Mouse (Mus musculus): ENCODE measurements around the gene Sfta2. TPM values are rescaled to one million over a fixed set of nuclear protein-coding genes. Genes with fewer than 3 reads are reported as not detected.

Gene Sfta2
- polyA plus RNA-seq (2012; rRNA removed) (not detected in 2 replicates), polyA plus RNA-seq (2014; fragmentation: Nextera tagmentation; extraction: Ambion mirVana) (not detected in 2 replicates)

GRCm38 (mm10) chr17:35601249-35601648 is at the start of gene Sfta2:
Sfta2 (plus strand) TSS chr17:35601549.
- Histone ChIP-seq H3K27ac (no peak within 1 kb of the TSS), H3K9ac (replicated peaks) (no peak within 1 kb of the TSS), H3K27me3 (ENCODE audit: control insufficient read depth, insufficient read depth, low read length) (no peaks in the 10 kb centered on the region), H3K4me1 (replicated peaks; ENCODE audit: control insufficient read depth in 2 of 2, insufficient read depth in 2 of 2, low read length in 1 of 2) (no peaks in the 10 kb centered on the region), H3K36me3 (replicated peaks; ENCODE audit: control insufficient read depth, insufficient read depth, low read depth) (no peaks in the 10 kb centered on the region), H3K9me3 (ENCODE audit: control insufficient read depth, low read length) (no peaks in the 10 kb centered on the region), H3K4me2 (ENCODE audit: low read depth) (no peak within 1 kb of the TSS), H3K4me3 (ENCODE audit: insufficient read depth in 1 of 2, low read depth in 2 of 2, low read length in 2 of 2) (no peak within 1 kb of the TSS)
- TF ChIP-seq EP300 (IDR thresholded peaks at IDR 0.05; ENCODE audit: low read depth) (no peak), CTCF (IDR thresholded peaks at IDR 0.05; ENCODE audit: low read depth) (no peak)
- DNase-seq (ENCODE audit: low read depth in 3 of 3, low spot score in 3 of 3) (no peak), ATAC-seq (ENCODE audit: insufficient read depth) (no peak)
- 50% methylated on average over 2 of the region's 2 CpGs for WGBS (ENCODE audit: insufficient replicate concordance)

- 63% methylated on average over 10 of the region's 10 CpGs for whole genome bisulfite sequencing (ENCODE audit: insufficient replicate concordance)
- Histone ChIP-seq H3K9me3 (ENCODE audit: control insufficient read depth, low read length) (no peaks in the 10 kb centered on the region), H3K4me2 (ENCODE audit: low read depth) (no peak within 1 kb of the TSS), H3K4me1 (replicated peaks; ENCODE audit: control insufficient read depth in 2 of 2, insufficient read depth in 2 of 2, low read length in 1 of 2) (no peaks in the 10 kb centered on the region), H3K9ac (replicated peaks) (no peak within 1 kb of the TSS), H3K36me3 (replicated peaks; ENCODE audit: control insufficient read depth, insufficient read depth, low read depth) (no peaks in the 10 kb centered on the region), H3K27ac (no peak within 1 kb of the TSS), H3K4me3 (ENCODE audit: insufficient read depth in 1 of 2, low read depth in 2 of 2, low read length in 2 of 2) (no peak within 1 kb of the TSS), H3K27me3 (ENCODE audit: control insufficient read depth, insufficient read depth, low read length) (no peaks in the 10 kb centered on the region)
- TF ChIP-seq EP300 (IDR thresholded peaks at IDR 0.05; ENCODE audit: low read depth) (no peak), CTCF (IDR thresholded peaks at IDR 0.05; ENCODE audit: low read depth) (no peak)
- ATAC-seq (ENCODE audit: insufficient read depth) (no peak), DNase-seq (ENCODE audit: low read depth in 3 of 3, low spot score in 3 of 3) (no peak)
Observed at GRCm38 (mm10) chr17:35551881-35552414, 49.4 kb upstream of the Sfta2 start, which contains the start of gene Cdsn. Cdsn (plus strand) TSS chr17:35552128.

GRCm38 (mm10) chr17:35554321-35554720 is 47.0 kb upstream of the Sfta2 start:
- TF ChIP-seq CTCF (IDR thresholded peaks at IDR 0.05; ENCODE audit: low read depth) (no peak), EP300 (IDR thresholded peaks at IDR 0.05; ENCODE audit: low read depth) (no peak)
- H3K27ac ChIP-seq: no peak overlapping the region
- H3K9ac ChIP-seq (replicated peaks): no peak overlapping the region
- no peaks in the 10 kb centered on the region for H3K36me3 ChIP-seq (replicated peaks; ENCODE audit: control insufficient read depth, insufficient read depth, low read depth)
- WGBS (ENCODE audit: insufficient replicate concordance): 59% methylated on average over 5 of the region's 5 CpGs
- no peaks in the 10 kb centered on the region for H3K9me3 ChIP-seq (ENCODE audit: control insufficient read depth, low read length)
- no peaks in the 10 kb centered on the region for H3K27me3 ChIP-seq (ENCODE audit: control insufficient read depth, insufficient read depth, low read length)
- H3K4me1 ChIP-seq (replicated peaks; ENCODE audit: control insufficient read depth in 2 of 2, insufficient read depth in 2 of 2, low read length in 1 of 2): no peaks in the 10 kb centered on the region
- ATAC-seq (ENCODE audit: insufficient read depth) (no peak), DNase-seq (ENCODE audit: low read depth in 3 of 3, low spot score in 3 of 3) (no peak)
- no peak overlapping the region for H3K4me2 ChIP-seq (ENCODE audit: low read depth)
- H3K4me3 ChIP-seq (ENCODE audit: insufficient read depth in 1 of 2, low read depth in 2 of 2, low read length in 2 of 2): no peak overlapping the region

GRCm38 (mm10) chr17:35554761-35555397 is 46.5 kb upstream of the Sfta2 start:
- no peaks in the 10 kb centered on the region for H3K4me1 ChIP-seq (replicated peaks; ENCODE audit: control insufficient read depth in 2 of 2, insufficient read depth in 2 of 2, low read length in 1 of 2)
- no peak for DNase-seq (ENCODE audit: low read depth in 3 of 3, low spot score in 3 of 3)
- no peaks in the 10 kb centered on the region for H3K9me3 ChIP-seq (ENCODE audit: control insufficient read depth, low read length)
- H3K36me3 ChIP-seq (replicated peaks; ENCODE audit: control insufficient read depth, insufficient read depth, low read depth): no peaks in the 10 kb centered on the region
- no peak overlapping the region for H3K4me3 ChIP-seq (ENCODE audit: insufficient read depth in 1 of 2, low read depth in 2 of 2, low read length in 2 of 2)
- TF ChIP-seq EP300 (IDR thresholded peaks at IDR 0.05; ENCODE audit: low read depth) (no peak), CTCF (IDR thresholded peaks at IDR 0.05; ENCODE audit: low read depth) (no peak)
- no peak overlapping the region for H3K27ac ChIP-seq
- WGBS (ENCODE audit: insufficient replicate concordance): 71% methylated on average over 18 of the region's 18 CpGs
- no peak overlapping the region for H3K9ac ChIP-seq (replicated peaks)
- no peak for ATAC-seq (ENCODE audit: insufficient read depth)
- no peaks in the 10 kb centered on the region for H3K27me3 ChIP-seq (ENCODE audit: control insufficient read depth, insufficient read depth, low read length)
- no peak overlapping the region for H3K4me2 ChIP-seq (ENCODE audit: low read depth)

GRCm38 (mm10) chr17:35556186-35556765 is 45.1 kb upstream of the Sfta2 start:
- DNase-seq (ENCODE audit: low read depth in 3 of 3, low spot score in 3 of 3): no peak
- H3K36me3 ChIP-seq (replicated peaks; ENCODE audit: control insufficient read depth, insufficient read depth, low read depth): no peaks in the 10 kb centered on the region
- H3K4me2 ChIP-seq (ENCODE audit: low read depth): no peak overlapping the region
- ATAC-seq (ENCODE audit: insufficient read depth): no peak
- no peak overlapping the region for H3K9ac ChIP-seq (replicated peaks)
- no peaks in the 10 kb centered on the region for H3K27me3 ChIP-seq (ENCODE audit: control insufficient read depth, insufficient read depth, low read length)
- H3K4me3 ChIP-seq (ENCODE audit: insufficient read depth in 1 of 2, low read depth in 2 of 2, low read length in 2 of 2): no peak overlapping the region
- no peaks in the 10 kb centered on the region for H3K9me3 ChIP-seq (ENCODE audit: control insufficient read depth, low read length)
- TF ChIP-seq CTCF (IDR thresholded peaks at IDR 0.05; ENCODE audit: low read depth): no peak
- no peak overlapping the region for H3K27ac ChIP-seq
- WGBS (ENCODE audit: insufficient replicate concordance): 71% methylated on average over 13 of the region's 13 CpGs
- H3K4me1 ChIP-seq (replicated peaks; ENCODE audit: control insufficient read depth in 2 of 2, insufficient read depth in 2 of 2, low read length in 1 of 2): no peaks in the 10 kb centered on the region

Data from liver, embryonic 14.5 days (tissue).